Mouse (Mus musculus) retina, postnatal 7 days (tissue): ENCODE measurements at regions not wholly inside any gene's neighbourhood (a gene's known extent, or its start where the extent isn't known, plus 50 kb on each side); places are given as distances from the start of the nearest gene placed in this dataset.

Source experiments
- DNase-seq: peaks from one replicate; pipeline ENCODE4 v3.0.0-alpha.2; 2012; ENCODE audit warnings: low read depth, low spot score

DNA sequence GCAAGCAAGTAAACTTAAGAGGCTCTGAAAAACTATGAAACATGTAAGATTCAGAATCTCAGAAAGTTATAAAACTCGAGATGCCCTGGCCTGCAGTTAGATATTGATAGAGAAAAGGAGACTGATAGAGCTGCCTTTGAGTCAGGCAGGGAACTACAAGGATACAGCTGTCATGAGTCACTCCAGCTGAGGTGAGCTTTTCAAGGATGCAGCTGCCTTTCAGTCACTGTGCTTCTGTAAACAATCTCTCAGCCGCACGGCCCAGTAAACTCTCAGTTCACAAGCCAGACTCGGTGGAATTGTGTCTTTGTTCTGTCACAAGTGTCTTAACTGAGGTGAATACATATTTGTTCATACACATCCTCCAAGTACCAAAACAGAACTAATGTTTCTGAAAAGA lies 334.9 kb upstream of the Rsrc1 start:
- no peak for DNase-seq

DNA sequence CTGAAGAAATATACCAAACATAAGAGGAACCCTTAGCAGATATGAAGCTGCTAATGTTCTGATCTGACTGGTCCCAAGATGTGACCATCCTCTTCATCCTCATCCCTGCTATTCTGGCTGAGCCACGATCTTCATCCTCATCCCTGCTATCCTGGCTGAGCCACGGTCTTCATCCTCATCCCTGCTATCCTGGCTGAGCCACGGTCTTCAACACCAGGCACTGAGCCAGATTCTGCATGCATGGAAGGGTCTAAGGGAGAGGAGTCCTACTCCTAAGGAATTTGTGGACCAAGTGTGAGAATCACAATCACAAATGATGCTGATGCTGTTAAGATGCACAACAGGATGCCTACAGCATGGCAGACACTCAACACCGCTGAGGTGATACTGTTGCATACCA lies 331.9 kb upstream of the Rsrc1 start:
- no peak for DNase-seq

DNA sequence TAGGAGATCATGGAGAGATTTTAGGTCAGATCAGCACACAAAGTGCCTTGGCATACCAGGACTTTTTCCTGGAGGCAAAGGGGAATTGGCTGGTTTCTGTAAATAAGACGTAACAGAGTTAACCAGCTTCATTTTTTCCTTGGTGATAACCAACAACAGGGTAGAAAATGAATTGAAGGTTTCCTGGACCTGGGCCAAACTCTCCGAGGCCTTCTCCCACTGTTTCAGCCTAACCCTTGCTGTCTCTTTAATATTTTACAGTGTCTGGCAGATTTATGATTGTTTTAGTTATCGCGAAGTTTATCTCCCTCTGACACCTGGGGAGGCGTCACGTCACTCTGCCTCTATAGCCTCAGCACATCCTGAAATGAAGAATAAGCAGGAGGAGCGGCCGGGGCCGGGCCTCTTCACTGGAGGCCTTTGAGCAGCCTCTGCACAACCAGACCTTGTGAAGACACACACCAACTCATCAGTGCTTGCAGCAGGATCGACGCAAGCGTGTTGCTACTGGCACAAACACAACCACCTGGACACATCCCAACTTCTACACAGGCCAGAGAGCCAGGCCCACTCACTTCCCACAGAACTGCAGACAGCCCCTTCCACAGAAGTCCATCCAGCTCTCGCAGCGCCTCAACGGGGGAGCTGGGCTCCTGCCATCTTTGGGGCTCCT lies 331.0 kb upstream of the Rsrc1 start:
- no peak for DNase-seq

GRCm38 (mm10) chr3:66650749-66651472 lies 330.3 kb upstream of the Rsrc1 start:
- no peak for DNase-seq

- no peak for DNase-seq
Observed at GRCm38 (mm10) chr3:66652139-66652846, 328.9 kb upstream of the Rsrc1 start.

GRCm38 (mm10) chr3:66653961-66654360 lies 327.2 kb upstream of the Rsrc1 start:
- no peak for DNase-seq

DNA sequence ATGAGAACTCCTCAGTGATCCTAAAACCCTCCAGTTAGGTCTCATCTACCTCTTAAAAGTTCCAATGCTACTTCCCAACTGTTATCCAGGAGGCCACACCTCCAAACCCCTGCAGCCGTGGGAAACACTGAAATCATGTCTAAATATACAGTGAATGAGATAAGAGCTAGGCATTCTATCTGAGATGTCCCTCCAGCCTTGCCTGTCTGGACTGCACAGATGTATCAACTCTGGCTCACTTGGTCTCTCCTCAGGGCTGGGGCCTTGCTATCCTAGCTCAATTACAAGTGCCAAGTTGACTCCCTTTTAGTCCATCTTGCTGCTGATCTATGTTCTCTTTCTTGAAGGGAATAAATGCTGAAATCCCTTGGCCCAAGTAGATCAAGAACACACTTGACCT lies 326.3 kb upstream of the Rsrc1 start:
- DNase-seq, result no peak

DNA sequence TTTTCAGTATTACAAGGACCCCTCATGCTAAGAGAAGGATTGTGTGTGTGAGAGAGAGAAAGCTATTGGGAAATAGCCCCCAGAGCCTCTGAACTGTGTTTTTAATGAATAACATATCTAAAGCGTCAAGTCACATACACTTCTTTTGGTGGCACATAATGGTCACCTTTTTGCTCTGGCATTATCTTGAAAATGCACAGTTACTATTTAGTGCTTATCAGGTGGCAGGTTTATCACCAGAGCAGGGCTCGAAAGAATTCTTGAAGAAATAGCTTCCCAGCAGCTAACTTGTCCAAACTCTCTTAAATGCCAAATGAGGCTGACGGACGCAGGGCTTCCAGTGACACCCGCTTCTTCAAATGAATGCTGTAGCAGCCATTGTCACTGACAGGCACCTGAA lies 324.7 kb upstream of the Rsrc1 start:
- no peak for DNase-seq

- DNase-seq, result no peak
Observed at GRCm38 (mm10) chr3:66660555-66660954, 320.6 kb upstream of the Rsrc1 start.

DNA sequence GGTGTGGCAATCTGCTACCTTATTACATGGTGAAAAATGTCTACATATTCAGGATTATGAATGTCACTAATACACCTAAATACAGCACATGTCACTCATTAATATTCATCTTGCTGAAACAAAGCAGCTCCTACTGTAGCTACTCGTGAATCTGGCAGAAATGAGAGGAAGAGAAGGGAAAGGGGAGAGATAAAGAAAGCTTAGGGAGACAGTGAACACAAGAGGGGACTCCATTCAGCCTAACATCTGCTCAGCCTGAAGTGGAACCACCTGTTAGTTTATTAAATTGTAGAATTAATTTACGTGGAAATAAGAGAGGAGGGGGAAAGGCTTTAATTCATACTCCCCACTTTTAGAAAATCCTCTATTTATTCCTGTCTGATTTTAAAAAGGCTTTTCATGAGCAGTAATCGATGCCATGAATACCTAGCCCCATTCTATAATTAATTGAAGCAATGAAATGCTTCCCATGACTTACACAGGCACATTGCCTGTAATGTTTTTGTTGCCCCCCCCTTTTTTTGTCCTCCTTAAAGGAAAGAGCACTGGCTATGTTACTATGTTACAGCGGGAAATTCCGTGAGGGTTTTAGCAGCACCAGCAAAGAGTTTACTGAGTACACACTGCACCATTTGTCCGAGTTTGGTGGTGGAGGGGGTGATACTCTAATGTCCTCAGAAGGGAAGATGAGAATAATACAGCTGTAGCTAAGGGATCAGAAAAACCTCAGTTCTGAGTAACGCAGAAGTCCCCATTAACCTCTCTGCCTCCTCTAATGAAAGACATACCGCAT lies 319.2 kb upstream of the Rsrc1 start:
- DNase-seq, result no peak

DNA sequence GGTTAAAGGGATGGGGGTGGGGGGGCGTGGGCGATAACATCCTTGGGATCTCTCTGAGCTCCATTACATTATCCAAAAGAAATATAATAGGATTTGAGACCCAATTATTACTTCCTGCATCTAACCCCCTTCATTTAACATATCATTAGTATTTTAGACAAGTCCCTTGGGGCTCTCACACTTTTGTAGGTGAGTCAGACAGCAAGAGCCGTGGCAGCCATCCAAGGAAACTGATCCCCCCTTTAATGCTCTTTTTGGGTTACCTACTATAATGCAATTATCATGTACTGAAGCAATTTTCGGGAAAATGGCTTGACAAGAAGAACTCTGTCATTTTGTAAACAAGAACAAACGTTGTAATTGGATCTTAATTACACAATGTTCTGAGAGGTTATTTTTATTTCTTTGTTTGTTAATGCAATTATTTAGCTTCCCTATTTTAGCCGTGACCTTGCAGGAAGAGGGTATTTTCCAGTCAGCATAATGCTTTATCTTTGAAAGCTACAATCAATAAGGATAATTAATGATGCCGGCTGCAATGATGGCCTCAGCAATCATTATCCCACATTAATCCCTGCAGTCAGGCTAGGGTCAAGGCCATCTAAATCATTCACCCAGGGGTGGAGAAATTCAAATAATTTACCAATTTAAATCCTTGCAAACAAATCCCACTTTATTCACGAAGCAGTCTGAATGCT lies 297.5 kb upstream of the Rsrc1 start:
- no peak for DNase-seq

- no peak for DNase-seq
Observed at GRCm38 (mm10) chr3:66684287-66684903, 296.8 kb upstream of the Rsrc1 start.

DNA sequence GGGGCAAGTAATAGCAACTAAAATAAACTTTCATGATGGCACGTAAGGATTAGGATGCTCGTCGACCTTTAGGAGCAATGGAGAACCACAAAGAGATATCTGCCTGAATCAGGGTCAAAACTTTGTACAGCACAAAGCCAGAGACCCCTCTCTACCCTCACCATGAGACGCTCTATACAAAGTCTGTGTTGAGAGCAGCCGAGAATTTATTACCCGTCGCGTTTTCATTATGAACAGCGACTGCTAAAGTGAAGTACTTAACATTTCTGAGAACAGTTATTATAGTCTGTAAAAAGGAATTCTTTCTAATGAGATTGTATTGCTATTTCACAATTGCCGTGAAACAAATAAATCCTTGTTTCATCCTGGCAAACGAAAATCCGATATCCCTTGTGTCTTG lies 296.1 kb upstream of the Rsrc1 start:
- no peak for DNase-seq

DNA sequence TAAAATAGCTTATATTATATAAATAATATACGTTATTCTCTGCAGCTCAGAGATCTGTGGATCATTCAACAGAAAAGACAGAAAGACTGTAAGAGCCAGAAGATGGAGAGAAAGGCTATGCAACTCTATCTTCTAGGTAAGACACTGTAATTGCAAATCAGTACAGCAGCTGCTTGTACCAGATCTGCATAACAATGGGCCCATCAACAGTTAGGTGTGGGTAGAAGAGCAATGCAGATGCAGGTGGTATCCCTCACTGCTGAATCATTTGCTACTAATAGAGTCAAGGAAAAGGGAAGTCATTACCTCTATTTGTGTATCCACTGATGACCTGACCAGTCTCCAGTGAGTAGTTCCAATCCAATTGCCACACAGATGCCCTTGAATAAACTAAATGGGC lies 294.1 kb upstream of the Rsrc1 start:
- no peak for DNase-seq

DNA sequence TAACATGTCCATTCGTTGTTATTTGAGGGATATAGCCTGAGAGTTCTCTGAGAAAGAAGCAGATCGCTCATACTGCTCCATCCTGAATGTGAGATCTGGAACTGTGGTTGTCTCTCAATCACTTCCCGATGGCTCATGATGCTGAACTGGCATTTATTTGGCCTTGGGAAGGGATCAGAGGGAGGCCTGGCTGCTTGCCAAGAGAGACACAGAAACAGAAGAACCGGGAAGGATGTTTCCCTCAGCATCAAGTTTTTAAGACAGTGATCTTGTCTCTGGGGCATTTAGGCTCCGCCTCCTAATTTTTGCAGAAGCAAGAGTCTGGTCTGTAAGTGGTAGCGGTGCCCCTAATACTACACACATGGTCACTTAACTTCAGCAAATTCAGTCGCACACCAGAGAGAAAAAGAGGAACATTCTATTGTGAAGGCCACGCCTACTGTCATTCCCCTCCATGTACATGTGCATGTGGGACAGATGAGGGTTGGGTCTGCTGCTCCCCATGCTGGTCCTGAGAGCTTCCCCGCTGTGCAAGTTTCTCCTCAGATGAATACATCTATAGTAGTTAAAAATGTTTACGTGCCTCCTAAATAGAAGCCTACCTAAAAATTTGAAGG lies 290.2 kb upstream of the Rsrc1 start:
- DNase-seq, result no peak

- DNase-seq, result no peak
Observed at GRCm38 (mm10) chr3:66695125-66695524, 286.1 kb upstream of the Rsrc1 start.

DNA sequence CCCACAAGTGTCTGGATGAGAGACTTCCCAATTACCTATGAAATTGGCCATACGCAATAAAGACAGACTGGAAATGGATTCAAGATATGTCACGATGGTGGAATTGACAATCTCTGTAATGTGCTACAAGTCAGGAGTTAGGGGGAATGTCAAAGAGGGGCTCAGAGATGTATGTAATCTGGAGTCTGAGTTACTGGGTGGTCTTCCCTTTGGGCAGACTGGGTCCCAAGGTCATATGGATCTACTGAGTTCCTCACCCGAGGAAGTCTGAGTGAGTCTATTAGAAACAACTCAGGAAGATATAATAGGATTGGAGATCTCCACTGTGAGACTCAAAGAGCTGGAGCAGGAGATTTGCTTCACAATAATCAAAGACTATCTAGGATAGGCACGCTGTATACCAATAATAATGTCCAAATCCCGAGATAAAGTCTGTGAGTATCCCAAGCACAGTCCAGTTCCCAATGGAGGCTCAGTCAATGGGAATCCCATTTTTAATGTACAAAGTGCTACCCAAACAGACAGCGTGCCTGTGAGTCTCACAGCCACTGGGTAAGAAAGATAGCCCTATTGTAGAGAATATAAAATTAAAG lies 285.4 kb upstream of the Rsrc1 start:
- DNase-seq, result no peak

DNA sequence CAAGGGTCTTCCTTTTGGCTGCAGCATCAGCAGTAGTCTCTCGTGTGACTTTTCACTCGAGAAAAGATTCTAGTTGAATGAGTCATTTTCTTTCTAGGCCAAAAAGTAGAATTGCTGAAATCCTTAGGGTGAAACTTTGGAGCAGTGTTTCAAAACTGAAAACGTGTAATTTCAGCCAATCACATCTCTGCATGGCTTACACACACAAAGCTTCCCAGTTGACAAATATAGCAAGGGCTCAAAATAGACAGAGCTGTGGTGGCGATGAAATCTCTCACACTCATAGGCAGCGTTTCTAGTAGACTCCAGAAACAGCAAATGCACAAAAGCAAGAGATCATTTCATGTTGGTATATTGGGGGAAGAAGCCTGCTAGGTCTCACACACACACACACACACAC lies 283.1 kb upstream of the Rsrc1 start:
- DNase-seq, result no peak

DNA sequence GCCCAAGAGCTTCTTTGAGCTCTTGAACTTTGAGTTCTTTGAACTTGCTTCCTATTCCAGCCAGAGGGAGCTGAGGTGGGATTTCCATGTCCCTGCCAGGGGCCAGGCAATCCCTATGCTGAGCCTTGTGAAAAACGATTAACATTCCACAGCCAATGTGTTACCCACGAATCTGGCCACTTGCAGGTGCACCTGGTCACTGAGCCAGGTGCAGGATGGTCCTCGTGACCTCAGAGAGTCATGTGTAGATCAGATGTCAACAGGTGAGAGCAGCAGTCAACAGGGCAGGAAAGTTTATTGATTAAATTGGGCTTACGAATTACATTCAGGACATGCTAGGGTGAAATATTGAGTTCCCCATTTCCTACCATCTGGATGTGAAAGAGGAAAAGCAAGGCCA lies 275.4 kb upstream of the Rsrc1 start:
- DNase-seq, result no peak

- DNase-seq, result no peak
Observed at GRCm38 (mm10) chr3:66735468-66735867, 245.7 kb upstream of the Rsrc1 start.
